Mouse (Mus musculus) lung, adult 2 months (tissue): ENCODE results near the gene Arhgef28.

Experiments used
- CTCF ChIP-seq: fragments of 200-500 bp; IDR thresholded peaks from 2 replicates; pipeline ENCODE4 v1.5.1; 2011; ENCODE audit warnings: mild to moderate bottlenecking, low read length, control low read depth; ENCODE audit not compliant: insufficient read depth
- POLR2A ChIP-seq: fragments of 200-500 bp; IDR thresholded peaks from 2 replicates; pipeline ENCODE4 v1.6.1; 2011; ENCODE audit warnings: low read depth, mild to moderate bottlenecking, control low read depth, low read length, borderline replicate concordance; ENCODE audit errors: extremely low read depth

- TF ChIP-seq POLR2A, result no peak
- TF ChIP-seq CTCF, result no peak
Measured at GRCm38 (mm10) chr13:98115650-98116049, 90.6 kb downstream of the Arhgef28 start.
